Mouse (Mus musculus) small intestine, adult 2 months (tissue): ENCODE measurements around the gene Rpa1. TPM values are rescaled to one million over a fixed set of nuclear protein-coding genes. Genes with fewer than 3 reads are reported as not detected.
"Not testable (repeated sequence)": the region's sequence is repeated elsewhere in the genome, so short reads cannot be mapped to it uniquely, and the experiment has no call there.

ENCODE experiments used
- H3K27ac ChIP-seq: fragments of 200-500 bp; 2 replicates; pipeline ENCODE4 v1.5.1; 2012; ENCODE audit warnings: low read depth, low read length, control low read depth, inconsistent platforms; ENCODE audit not compliant: insufficient read depth
- H3K27me3 ChIP-seq: fragments of 200-500 bp; 2 replicates; pipeline ENCODE4 v1.6.1; 2012; ENCODE audit warnings: mild to moderate bottlenecking, moderate library complexity, low read length, inconsistent platforms; ENCODE audit not compliant: control insufficient read depth, insufficient read depth
- H3K36me3 ChIP-seq: fragments of 200-500 bp; 2 replicates; pipeline ENCODE4 v1.6.1; 2012; ENCODE audit warnings: mild to moderate bottlenecking, low read length, control low read depth, inconsistent platforms; ENCODE audit not compliant: control insufficient read depth, insufficient read depth
- H3K4me1 ChIP-seq: fragments of 200-500 bp; 2 replicates; pipeline ENCODE4 v1.6.1; 2012; ENCODE audit warnings: low read length, inconsistent platforms, mixed read lengths; ENCODE audit not compliant: control insufficient read depth, insufficient read depth, insufficient read length
- H3K4me3 ChIP-seq: fragments of 200-500 bp; 2 replicates; pipeline ENCODE4 v1.5.1; 2012; ENCODE audit warnings: low read depth, mild to moderate bottlenecking, control low read depth, inconsistent platforms, low read length, moderate library complexity
- CTCF ChIP-seq: fragments of 200-500 bp; IDR thresholded peaks from 2 replicates; pipeline ENCODE4 v1.5.1; 2012; ENCODE audit warnings: low read depth, mild to moderate bottlenecking, control low read depth, inconsistent platforms, low read length, moderate library complexity, mixed read lengths; ENCODE audit not compliant: insufficient replicate concordance, insufficient read length; ENCODE audit errors: extremely low read depth
- POLR2A ChIP-seq: fragments of 200-500 bp; IDR thresholded peaks from 2 replicates; pipeline ENCODE4 v1.6.1; 2012; ENCODE audit warnings: low read depth, mild to moderate bottlenecking, control low read depth, inconsistent platforms, low read length, moderate library complexity
- WGBS: fragments of 180-500 bp; shearing (Covaris S2); methylation state at CpG from one replicate; pipeline ENCODE4 v1.1.7; 2018; 5-methylcytosine and 5-hydroxymethylcytosine counted together
- polyA plus RNA-seq: library from polyadenylated mRNA; depleted of rRNA; stranded (reverse); fragments of >200 nt; gene quantifications from 2 replicates; pipeline ENCODE4 v1.2.3, GENCODE M21; 2012; rRNA removed

Gene Rpa1
- 5.6 and 8.7 TPM in 2 replicates for polyA plus RNA-seq

GRCm38 (mm10) chr11:75348199-75348889 is at the start of gene Rpa1, which contains the start of gene Smyd4:
Gene Rpa1, minus strand, starts transcription at chr11:75348324.
Gene Smyd4, plus strand, starts transcription at chr11:75348433.
- H3K27ac ChIP-seq: peak within 1 kb of the TSS; percentile 54
- WGBS: under 1% methylated on average over 56 of the region's 56 CpGs
- TF ChIP-seq POLR2A: peak; percentile 39; the same call in 1 of the 2 replicates
- no peak for TF ChIP-seq CTCF

GRCm38 (mm10) chr11:75397452-75397851 is 49.3 kb upstream of the Rpa1 start:
- Histone ChIP-seq H3K36me3 (peaks cover 4% of the 10 kb centered on the region; the same call in 1 of the 2 replicates), H3K27me3 (no peaks in the 10 kb centered on the region), H3K4me1 (no peaks in the 10 kb centered on the region), H3K4me3 (no peak overlapping the region), H3K27ac (no peak overlapping the region)
- WGBS: 86% methylated on average over 7 of the region's 7 CpGs
- TF ChIP-seq CTCF (no peak), POLR2A (no peak)

More at GRCm38 (mm10) chr11:75348199-75348889, at the start of gene Rpa1, which contains the start of gene Smyd4:
- Histone ChIP-seq H3K4me1 (0 out of 2 replicates have a peak, but pooled peaks cover 2% of the 10 kb centered on the region), H3K4me3 (peak within 1 kb of the TSS; percentile 88), H3K27me3 (no peaks in the 10 kb centered on the region), H3K36me3 (0 out of 2 replicates have a peak, but pooled peaks cover under 1% of the 10 kb centered on the region)

- Histone ChIP-seq H3K4me3 (no peak overlapping the region), H3K27me3 (no peaks in the 10 kb centered on the region), H3K36me3 (peaks cover 4% of the 10 kb centered on the region; the same call in 1 of the 2 replicates), H3K27ac (no peak overlapping the region), H3K4me1 (no peaks in the 10 kb centered on the region)
- 71% methylated on average over 1 of the region's 1 CpGs for WGBS
- TF ChIP-seq POLR2A: no peak
- TF ChIP-seq CTCF: no peak
These were observed 47.5 kb upstream of the Rpa1 start for GRCm38 (mm10) chr11:75395611-75396010.

- H3K4me1 ChIP-seq, H3K27me3 ChIP-seq, H3K4me3 ChIP-seq, H3K27ac ChIP-seq, H3K36me3 ChIP-seq: not testable (repeated sequence)
- WGBS: 39% methylated on average over 3 of the region's 3 CpGs
These were observed 35.4 kb upstream of the Rpa1 start for GRCm38 (mm10) chr11:75383529-75383928.

- not testable (repeated sequence) for H3K27ac ChIP-seq, H3K36me3 ChIP-seq, H3K4me3 ChIP-seq, H3K27me3 ChIP-seq, H3K4me1 ChIP-seq
- 97% methylated on average over 2 of the region's 2 CpGs for WGBS
These were observed 30.7 kb upstream of the Rpa1 start for GRCm38 (mm10) chr11:75378786-75379185.

GRCm38 (mm10) chr11:75377125-75377524 is 29.0 kb upstream of the Rpa1 start:
- no peak for TF ChIP-seq POLR2A
- no peak for TF ChIP-seq CTCF
- no peaks in the 10 kb centered on the region for H3K27me3 ChIP-seq
- H3K36me3 ChIP-seq: no peaks in the 10 kb centered on the region
- no peak overlapping the region for H3K27ac ChIP-seq
- no peak overlapping the region for H3K4me3 ChIP-seq
- WGBS: 86% methylated on average over 1 of the region's 1 CpGs
- no peaks in the 10 kb centered on the region for H3K4me1 ChIP-seq

- no peak for TF ChIP-seq POLR2A
- no peak for TF ChIP-seq CTCF
- no peaks in the 10 kb centered on the region for H3K4me1 ChIP-seq
- no peak overlapping the region for H3K4me3 ChIP-seq
- H3K27me3 ChIP-seq: no peaks in the 10 kb centered on the region
- WGBS: 89% methylated on average over 1 of the region's 1 CpGs
- no peak overlapping the region for H3K27ac ChIP-seq
- H3K36me3 ChIP-seq: 0 out of 2 replicates have a peak, but pooled peaks cover 2% of the 10 kb centered on the region
These were observed 7.4 kb upstream of the Rpa1 start for GRCm38 (mm10) chr11:75355475-75355874.

GRCm38 (mm10) chr11:75351225-75351624 is 3.1 kb upstream of the Rpa1 start:
- Histone ChIP-seq H3K27me3 (no peaks in the 10 kb centered on the region), H3K4me1 (0 out of 2 replicates have a peak, but pooled peaks cover 2% of the 10 kb centered on the region), H3K4me3 (no peak overlapping the region), H3K36me3 (0 out of 2 replicates have a peak, but pooled peaks cover 2% of the 10 kb centered on the region), H3K27ac (no peak overlapping the region)
- TF ChIP-seq POLR2A: no peak
- TF ChIP-seq CTCF: no peak
